Mouse (Mus musculus) ovary, postnatal 36 days (tissue): ENCODE results near the gene Ceacam19.
A peak's percentile ranks its signal among the peaks of the same experiment; 100 is the strongest.

Source experiments
- DNase-seq: peaks from one replicate; pipeline ENCODE4 v3.0.0; 2022; ENCODE audit warnings: low spot score, mixed read lengths

Gene Ceacam19

DNA sequence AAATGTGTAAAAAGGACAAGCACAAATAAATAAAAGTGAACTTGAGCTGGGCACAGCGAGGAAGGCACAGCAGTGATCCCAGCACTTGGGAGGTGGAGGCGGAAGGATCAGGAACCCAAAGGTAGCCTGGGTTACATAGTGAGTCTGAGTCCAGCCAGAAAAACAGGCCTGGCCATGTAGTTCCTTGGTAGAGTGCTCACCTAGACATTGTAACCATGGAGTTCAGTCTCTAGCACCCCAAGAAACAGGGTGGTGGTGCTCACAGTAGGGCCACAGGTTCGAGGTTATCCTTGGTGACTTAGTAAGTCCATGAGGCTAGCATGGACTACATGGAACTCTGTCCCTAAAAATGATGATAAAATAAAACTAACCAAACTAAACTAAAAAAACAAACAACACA, 46.8 kb downstream of the Ceacam19 start:
- no peak for DNase-seq

DNA sequence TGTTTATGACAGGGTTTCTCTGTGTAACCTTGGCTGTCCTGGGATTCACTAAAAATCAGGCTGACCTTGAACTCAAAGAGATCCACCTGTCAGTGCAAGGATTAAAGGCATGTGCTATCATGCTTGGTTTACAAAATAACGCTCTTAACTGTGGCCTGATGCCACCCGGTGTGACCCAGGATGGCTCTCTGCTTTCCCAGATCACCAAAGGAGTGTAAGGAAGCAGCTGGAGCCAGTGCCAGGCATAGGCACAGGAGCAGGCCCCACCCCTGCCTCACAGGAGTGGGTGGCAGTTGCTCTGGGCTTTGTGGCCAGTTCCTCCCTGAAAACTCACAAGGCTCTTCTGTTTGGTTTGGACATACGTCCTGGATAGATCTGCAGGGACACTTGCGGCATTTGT, 47.4 kb downstream of the Ceacam19 start:
- DNase-seq = no peak

GRCm38 (mm10) chr7:19836843-19837242, 50.9 kb downstream of the Ceacam19 start:
- no peak for DNase-seq

- no peak for DNase-seq
These were observed 53.7 kb downstream of the Ceacam19 start for GRCm38 (mm10) chr7:19834055-19834454.

DNA sequence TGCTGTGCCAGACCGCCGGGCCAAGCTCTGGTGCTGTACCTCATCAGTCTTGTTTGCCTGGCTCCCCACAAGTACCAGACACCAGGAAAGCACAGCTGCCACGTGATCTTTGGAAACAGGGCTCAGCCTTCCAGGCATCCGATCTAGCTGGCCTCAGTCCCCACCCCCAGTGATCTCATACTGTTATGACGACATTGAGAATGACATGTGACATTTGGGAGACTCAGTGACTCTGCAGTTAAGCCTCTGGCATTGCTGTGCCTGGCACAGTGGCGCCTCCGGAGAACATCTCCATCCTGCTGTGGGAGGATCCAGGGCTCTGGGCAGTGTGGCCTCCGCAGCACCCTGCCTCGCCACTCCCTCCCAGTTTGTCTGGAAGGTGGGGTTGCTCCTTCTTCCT, 55.9 kb downstream of the Ceacam19 start:
- DNase-seq = no peak

GRCm38 (mm10) chr7:19830682-19831156, 57.0 kb downstream of the Ceacam19 start:
- peak; percentile 92 for DNase-seq

DNA sequence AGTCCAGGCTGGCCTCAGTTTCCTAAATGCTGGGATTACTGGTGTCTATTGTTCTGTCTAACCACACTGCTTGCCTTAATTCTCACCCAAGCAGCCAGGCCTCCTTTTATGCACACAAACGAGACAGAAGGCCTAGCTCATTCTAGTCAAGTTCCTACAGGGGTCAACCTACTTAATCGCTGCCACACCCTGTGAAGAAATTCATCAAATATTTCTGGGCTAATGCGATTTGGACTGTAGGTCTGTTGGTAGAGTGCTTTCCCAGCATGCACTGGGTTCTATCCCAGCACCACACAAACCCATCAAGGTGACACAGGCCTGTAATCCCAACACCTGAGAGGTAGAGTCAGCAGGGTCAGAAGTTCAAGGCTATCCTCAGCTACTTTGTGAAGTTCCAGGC, 58.1 kb downstream of the Ceacam19 start:
- no peak for DNase-seq

DNA sequence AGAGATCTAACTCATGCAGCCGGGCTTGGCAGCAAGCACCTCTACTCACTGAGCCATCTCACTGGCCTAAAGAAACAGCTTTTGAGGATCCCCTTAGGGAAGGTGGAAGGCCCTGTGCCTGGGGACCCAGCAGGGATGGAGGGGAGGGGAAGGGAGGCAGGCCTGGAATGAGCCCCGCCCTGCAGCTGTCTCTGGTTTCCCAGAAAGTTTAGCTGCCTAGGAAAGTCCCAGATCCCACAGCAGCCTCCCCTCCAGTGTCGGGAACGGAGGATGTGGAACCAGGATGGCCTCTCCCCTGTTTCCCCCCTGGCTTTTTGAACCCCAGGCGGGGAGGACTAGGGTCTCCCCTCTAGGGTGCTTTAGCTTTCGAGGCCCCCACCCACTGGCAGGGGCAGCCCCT, 61.0 kb downstream of the Ceacam19 start:
- no peak for DNase-seq
